Mouse (Mus musculus): ENCODE measurements around the gene Uox.

The Uox gene

DNA sequence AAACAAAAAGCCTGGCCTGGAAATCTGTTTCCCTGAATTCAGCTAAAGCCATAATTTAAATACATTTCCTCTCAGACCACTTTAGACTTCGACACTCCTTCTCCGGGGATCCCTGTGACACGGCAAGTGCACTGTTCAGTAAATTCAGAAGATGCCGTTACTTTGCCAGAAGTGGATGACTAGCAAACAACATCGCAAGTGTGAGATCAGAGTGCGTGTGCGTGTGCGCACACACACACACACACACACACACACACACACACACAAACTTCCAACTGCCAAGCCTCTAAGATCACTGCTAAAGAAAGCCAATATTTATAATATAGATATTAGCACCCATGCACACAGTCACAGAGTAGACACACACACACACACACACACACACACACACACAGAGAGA is 111.5 kb downstream of the Uox start:
- no peak for DNase-seq (ENCODE audit: low read depth, low spot score)

Data from R1 (cell line).